Mouse (Mus musculus): Measurements from ENCODE around the gene Optn.
"Not testable (repeated sequence)": the region's sequence is repeated elsewhere in the genome, so short reads cannot be mapped to it uniquely, and the experiment has no call there.

The Optn gene

GRCm38 (mm10) chr2:5063299-5064205 is at the start of gene Optn:
Gene Optn (minus strand): TSS chr2:5064051.
- DNase-seq (ENCODE audit: low spot score), result peak; percentile 89

- DNase-seq (ENCODE audit: low spot score), result no peak
These were observed 49.0 kb upstream of the Optn start for GRCm38 (mm10) chr2:5112785-5113291.

DNA sequence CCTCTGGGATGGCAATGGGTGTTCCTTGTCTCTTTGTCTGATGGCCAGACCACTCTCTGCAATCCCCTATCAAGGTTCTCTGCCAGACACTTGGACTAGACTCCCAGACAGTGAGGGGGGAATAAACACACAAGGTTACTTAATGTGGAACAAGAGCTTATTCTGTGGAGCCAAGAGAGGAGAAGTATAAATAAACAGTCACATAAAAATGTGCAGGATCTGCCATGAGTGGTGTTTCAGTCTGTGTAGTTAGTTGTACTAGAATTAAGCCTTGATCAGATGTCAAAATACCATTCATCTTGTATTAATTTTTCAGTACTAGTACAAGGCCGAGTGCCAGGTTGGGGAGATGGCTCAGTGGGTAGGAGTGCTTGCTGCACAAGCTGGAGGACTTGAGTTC is 39.0 kb upstream of the Optn start:
- DNase-seq (ENCODE audit: low spot score), result no peak

GRCm38 (mm10) chr2:5101743-5102245 is 37.9 kb upstream of the Optn start:
- DNase-seq (ENCODE audit: low spot score), result no peak

DNA sequence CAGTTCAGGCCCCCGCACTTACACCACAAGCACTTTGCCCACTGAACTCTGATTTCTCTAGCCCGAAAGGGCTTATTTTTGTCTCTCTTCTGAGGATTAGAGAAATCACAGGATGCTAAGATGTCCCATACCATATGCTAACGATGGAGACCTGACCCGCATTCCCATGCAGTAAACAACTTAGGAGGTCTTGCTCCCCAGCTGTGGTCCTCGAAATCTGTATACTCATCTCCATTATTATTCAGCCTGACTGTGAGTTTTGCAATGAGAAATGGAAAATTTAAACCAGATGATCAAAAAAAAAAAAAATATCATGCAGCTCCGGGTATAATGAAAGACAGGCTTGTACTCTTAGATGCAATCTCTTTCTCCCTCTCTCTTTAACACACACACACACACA is 35.3 kb upstream of the Optn start:
- DNase-seq (ENCODE audit: low spot score), result no peak

DNA sequence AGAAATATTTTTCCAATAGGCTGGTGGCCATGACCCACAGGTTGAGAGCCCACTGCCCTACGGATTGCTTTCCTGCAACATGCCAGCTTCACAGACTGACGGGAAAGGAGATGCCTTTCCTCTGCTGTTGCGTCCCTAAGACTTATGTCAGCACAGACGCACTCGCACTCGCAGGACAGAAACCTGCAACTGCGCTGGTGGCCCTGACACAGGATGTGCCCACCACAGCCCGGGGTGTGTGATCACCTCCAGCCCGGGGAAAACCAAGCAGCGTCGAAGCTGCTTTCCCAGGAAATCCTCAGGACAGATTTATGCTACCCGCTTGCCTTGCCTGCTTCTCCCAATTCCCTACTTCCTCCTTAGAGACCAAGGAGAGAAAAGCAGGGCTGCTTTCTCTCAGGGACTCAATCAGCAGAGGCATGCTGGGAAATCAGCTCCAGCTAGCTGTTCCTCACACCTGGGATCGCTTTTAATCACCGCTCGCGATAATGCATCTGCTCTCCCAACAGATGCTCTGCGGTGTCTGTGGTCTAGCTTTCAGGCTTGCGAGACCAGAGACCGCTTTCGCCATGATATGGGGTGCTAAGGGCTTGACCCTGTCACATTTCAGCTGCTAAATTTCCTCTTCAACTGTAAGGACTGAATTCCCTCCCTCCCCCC is 34.1 kb upstream of the Optn start:
- no peak for DNase-seq (ENCODE audit: low spot score)

DNA sequence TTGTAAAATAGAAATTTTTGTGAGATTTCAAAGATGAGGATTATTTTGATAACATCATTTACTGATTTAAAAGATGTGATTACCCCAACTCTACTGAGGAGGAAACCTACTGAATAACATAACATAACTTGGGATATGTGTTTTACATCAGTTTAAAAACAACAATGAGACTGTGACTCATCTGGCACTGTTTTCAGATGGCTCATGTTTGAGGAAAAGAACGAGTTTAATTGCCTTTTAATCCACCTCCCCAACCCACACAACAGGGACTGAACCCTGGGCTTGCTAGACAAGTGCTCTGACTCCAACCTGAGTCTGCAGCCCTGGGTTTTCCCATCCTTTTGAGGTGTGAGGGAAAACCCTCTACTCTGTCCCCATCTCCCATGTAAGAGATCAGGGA is 31.5 kb upstream of the Optn start:
- DNase-seq (ENCODE audit: low spot score), result no peak

DNA sequence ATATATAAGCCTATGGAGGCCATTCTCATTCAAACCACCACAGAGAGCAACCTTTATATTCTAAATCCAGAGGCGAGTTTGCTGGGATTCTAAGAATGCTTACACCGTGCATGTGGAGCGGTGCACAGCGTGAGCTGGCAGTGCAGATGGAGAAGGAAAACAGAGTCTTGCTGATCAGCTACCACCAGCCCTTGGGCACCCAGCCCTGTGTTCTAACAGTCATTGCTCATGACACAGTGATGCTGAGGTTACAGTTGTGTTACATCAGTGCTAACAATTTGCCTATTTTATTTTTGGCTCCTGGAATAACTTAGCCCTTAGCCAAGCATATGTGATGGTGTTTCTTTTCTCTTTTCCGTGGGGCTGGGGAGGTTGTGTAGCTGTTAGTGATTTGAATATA is 31.0 kb upstream of the Optn start:
- no peak for DNase-seq (ENCODE audit: low spot score)

GRCm38 (mm10) chr2:5090385-5090784 is 26.5 kb upstream of the Optn start:
- not testable (repeated sequence) for DNase-seq (ENCODE audit: low spot score)

- no peak for DNase-seq (ENCODE audit: low spot score)
These were observed 23.8 kb upstream of the Optn start for GRCm38 (mm10) chr2:5087667-5088066.

GRCm38 (mm10) chr2:5083739-5084138 is 19.9 kb upstream of the Optn start:
- DNase-seq (ENCODE audit: low spot score), result no peak

DNA sequence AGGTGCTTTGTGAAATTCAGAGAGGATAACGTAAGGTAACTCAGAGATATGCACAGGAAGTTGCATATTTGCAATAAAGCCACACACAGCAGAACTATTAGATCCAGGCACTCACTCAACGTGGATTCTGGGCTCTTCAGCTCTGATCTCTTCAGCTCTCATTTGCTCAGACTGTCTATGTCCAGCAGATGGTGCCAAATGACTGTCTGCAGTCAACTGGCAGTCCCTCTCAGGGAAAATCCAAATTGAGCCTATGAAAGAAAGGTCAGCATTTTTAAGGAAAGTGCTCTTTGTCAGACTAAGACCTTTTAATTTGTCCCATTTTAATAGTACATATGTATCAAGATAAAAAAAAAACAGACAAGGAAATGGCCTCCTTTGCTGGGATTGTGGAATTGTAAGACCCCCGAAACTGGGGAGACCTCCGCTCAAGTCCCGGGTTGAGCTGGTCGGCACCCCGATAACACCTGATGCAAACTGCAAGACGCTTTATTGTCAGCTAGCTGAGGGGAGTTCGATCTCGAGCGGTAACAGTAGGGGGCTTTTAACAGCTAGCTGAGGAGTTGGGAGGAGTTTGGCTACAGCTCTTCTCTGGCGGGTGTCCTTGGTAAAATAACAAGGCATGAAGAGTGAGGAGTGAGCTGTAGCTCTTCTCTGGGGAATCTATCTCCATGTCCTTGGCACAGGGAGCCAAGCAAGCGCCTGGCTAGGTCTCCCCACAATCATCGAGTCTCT is 16.4 kb upstream of the Optn start:
- no peak for DNase-seq (ENCODE audit: low spot score)

GRCm38 (mm10) chr2:5077937-5078336 is 14.1 kb upstream of the Optn start:
- DNase-seq (ENCODE audit: low spot score), result no peak

- no peak for DNase-seq (ENCODE audit: low spot score)
These were observed 13.6 kb upstream of the Optn start for GRCm38 (mm10) chr2:5077490-5077889.

DNA sequence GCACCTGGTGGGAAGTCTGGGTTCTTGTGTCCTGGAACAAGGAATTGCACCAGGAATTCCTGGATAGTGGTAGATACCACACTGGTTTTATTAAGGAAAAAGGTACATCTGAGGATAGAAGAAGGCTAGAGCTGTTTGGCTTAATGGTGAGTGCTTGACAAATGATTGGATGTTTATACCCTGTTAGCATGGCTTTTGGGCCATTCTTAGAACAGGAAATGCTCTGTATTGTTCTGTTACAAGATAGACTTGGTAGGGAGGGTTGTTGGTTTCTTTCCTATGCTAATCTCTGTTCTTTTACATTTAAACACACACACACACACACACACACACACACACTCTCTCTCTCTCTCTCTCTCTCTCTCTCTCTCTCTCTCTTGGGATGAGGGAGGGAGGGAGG is 12.0 kb upstream of the Optn start:
- no peak for DNase-seq (ENCODE audit: low spot score)

- no peak for DNase-seq (ENCODE audit: low spot score)
These were observed 11.6 kb upstream of the Optn start for GRCm38 (mm10) chr2:5075432-5075831.

DNA sequence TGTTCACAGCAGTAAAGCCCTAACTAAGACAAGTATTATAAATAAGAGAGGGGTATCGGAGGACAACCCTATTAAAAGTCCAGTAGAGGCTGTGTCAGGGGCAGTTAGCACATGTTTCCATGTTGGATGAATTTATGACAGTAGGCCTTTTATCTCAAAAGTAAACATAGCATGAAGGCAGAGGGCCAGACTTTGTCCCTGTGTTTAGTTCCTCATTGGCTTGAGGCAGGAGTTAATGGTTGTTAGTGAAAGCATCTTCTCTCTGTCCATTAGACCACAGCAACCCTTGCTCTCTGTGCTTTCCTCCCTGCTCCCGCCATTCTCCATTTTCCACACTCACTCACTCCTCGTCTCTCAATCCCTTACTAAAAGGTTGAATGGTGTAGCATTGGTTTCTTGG is 9.9 kb upstream of the Optn start:
- no peak for DNase-seq (ENCODE audit: low spot score)

DNA sequence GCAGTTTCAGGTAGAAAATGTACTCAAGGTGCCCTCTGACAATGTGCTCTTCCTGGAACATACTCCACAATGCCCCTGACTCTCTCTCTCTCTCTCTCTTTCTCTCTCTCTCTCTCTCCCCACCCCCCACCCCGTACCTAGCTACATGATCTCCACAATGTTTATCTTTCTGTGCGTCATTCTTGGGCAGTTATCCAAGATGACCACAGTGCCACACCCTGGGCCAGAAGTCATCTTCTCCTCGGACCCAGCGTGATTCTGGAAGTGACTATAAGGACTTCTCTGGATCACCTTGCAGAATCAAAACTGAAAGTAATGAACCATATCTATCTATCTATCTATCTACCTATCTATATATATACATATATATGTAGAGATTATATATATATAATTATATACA is 4.1 kb upstream of the Optn start:
- no peak for DNase-seq (ENCODE audit: low spot score)

DNA sequence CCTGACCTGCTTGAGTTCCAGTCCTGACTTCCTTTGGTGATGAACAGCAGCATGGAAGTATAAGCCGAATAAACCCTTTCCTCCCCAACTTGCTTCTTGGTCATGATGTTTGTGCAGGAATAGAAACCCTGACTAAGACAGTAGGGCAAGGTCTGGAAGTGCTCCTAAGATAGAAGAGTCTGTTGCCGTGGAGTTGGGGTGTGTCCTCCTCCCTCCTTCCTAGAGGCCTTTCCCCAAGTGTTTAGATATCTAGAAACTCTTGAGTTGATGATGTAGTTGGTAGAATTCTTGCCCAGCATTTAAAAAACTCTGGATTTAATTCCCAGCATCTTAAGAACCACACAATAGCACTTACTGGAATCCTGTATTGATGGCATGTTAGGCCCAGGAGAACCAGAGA is 3.4 kb upstream of the Optn start:
- not testable (repeated sequence) for DNase-seq (ENCODE audit: low spot score)

DNA sequence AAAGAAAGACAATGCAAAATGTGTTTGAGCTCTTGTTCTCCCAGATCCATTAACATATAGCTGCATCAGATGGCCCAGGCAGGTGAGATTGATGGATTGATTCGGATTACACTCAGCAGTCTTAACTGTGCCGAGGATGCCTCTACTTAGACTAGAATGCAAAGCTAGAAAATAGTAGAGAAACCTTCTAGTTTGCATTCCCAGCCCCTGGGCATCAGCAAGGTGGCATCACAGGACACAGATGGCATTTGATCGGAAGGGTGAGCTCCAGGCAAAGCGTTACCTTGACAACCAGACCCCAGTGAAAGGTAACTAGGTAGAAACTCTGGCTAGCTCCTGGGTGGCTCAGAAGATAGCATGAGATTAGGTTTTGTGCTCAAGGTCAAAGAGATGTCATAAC is 396 bp upstream of the Optn start:
- DNase-seq (ENCODE audit: low spot score), result no peak

- DNase-seq (ENCODE audit: low spot score), result no peak
These were observed 1.2 kb downstream of the Optn start for GRCm38 (mm10) chr2:5062496-5063298.

Data from urinary bladder, postnatal 25 days (tissue).